Mouse (Mus musculus) limb, embryonic 14.5 days (tissue): Measurements from ENCODE around the gene Scfd2. TPM values are rescaled to one million over a fixed set of nuclear protein-coding genes. Genes with fewer than 3 reads are reported as not detected.

Experiments used
- ATAC-seq: fragments of 200-750 bp; cut with Nextera tagmentation; 2 replicates; pipeline ENCODE4 v1.8.0; 2017; ENCODE audit warnings: low read depth, moderate number of reproducible peaks, moderate TSS enrichment; ENCODE audit not compliant: low FRiP score
- DNase-seq: peaks from one replicate; pipeline ENCODE4 v3.0.0-alpha.2; 2015; ENCODE audit warnings: low spot score
- H3K27ac ChIP-seq: fragments of 300-500 bp; sonication (generic); replicated peaks from 2 replicates; pipeline ENCODE4 v1.5.1; 2014; ENCODE audit warnings: low read depth, mild to moderate bottlenecking, low read length, moderate library complexity, mixed read lengths
- H3K27me3 ChIP-seq: fragments of 300-500 bp; sonication (generic); 2 replicates; pipeline ENCODE4 v1.6.1; 2014; ENCODE audit warnings: low read length, mixed read lengths; ENCODE audit not compliant: control insufficient read depth, insufficient read depth
- H3K36me3 ChIP-seq: fragments of 300-500 bp; sonication (generic); 2 replicates; pipeline ENCODE4 v1.6.1; 2014; ENCODE audit warnings: mild to moderate bottlenecking, low read length, moderate library complexity, mixed read lengths; ENCODE audit not compliant: control insufficient read depth, insufficient read depth
- H3K4me1 ChIP-seq: fragments of 300-500 bp; sonication (generic); 2 replicates; pipeline ENCODE4 v1.6.1; 2014; ENCODE audit warnings: antibody characterized with exemption, low read length, mixed read lengths; ENCODE audit not compliant: control insufficient read depth, insufficient read depth
- H3K4me2 ChIP-seq: fragments of 300-500 bp; sonication (generic); replicated peaks from 2 replicates; pipeline ENCODE4 v1.6.1; 2014; ENCODE audit warnings: low read depth, mild to moderate bottlenecking, low read length, moderate library complexity; ENCODE audit not compliant: severe bottlenecking
- H3K4me3 ChIP-seq: fragments of 300-500 bp; sonication (generic); replicated peaks from 2 replicates; pipeline ENCODE4 v1.5.1; 2014; ENCODE audit warnings: low read length
- H3K9ac ChIP-seq: fragments of 300-500 bp; sonication (generic); 2 replicates; pipeline ENCODE4 v1.6.1; 2014; ENCODE audit warnings: mild to moderate bottlenecking, low read depth, low read length, moderate library complexity; ENCODE audit not compliant: severe bottlenecking
- H3K9me3 ChIP-seq: fragments of 300-500 bp; sonication (generic); 2 replicates; pipeline ENCODE4 v1.6.1; 2016; ENCODE audit warnings: low read length; ENCODE audit not compliant: control insufficient read depth
- POLR2A ChIP-seq: fragments of 200-500 bp; IDR thresholded peaks from 2 replicates; pipeline ENCODE4 v1.8.0; 2012; ENCODE audit warnings: inconsistent platforms, mild to moderate bottlenecking, moderate library complexity, borderline replicate concordance; ENCODE audit not compliant: insufficient read depth, insufficient read length; ENCODE audit errors: extremely low read depth
- WGBS: fragments of 180-500 bp; shearing (Covaris S2); extraction: QIAGEN DNeasy Blood & Tissue Kit; methylation state at CpG from one replicate; pipeline ENCODE4 v1.1.7; 2014; 5-methylcytosine and 5-hydroxymethylcytosine counted together
- polyA plus RNA-seq, 2 experiments: library from polyadenylated mRNA; depleted of rRNA in 1 of 2; stranded (reverse) in 1 of 2; unstranded in 1 of 2; fragments of >200 nt; fragmentation: Nextera tagmentation in 1 of 2; extraction: Ambion mirVana in 1 of 2; gene quantifications; 2 replicates each; pipeline versions ENCODE4 v1.2.1 to v1.2.3; 2012 to 2014

Gene Scfd2
- polyA plus RNA-seq, 2 experiments = 9.6 to 16.2 TPM

DNA sequence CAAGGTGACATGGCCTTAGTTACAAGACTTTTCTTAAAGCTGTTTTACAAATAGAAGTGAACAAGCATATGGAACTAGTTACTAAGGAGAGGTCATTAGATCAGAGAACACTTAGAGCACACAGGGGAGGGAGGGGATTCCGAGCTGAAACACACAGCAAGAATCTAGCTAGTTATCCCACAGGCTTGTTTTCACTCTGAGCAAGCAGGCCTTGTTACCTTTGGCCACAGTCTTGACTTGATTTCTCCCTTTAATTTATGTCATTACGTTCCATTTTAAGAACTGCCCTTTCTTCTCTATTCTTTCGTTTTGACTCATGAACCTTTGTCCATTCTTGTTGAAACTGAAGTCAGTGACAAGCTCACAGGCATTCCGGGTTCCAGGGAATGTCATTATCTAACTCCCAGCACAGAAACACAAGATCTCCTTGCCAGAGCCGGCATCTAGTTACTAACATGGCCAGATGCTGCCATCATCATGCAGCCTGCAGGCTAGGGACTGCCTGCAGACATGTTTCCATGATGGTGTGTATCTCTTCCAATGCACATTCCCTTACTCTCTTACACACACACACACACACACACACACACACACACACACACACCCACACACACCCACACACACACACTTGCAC is 263.7 kb downstream of the Scfd2 start:
- WGBS = 22% methylated on average over 5 of the region's 5 CpGs
- Histone ChIP-seq H3K36me3 (no peaks in the 10 kb centered on the region), H3K4me1 (peaks cover 40% of the 10 kb centered on the region), H3K4me3 (no peak overlapping the region), H3K9me3 (no peaks in the 10 kb centered on the region), H3K9ac (no peak overlapping the region), H3K27ac (peak overlapping the region; percentile 81), H3K4me2 (no peak overlapping the region), H3K27me3 (no peaks in the 10 kb centered on the region)
- no peak for TF ChIP-seq POLR2A
- peak; percentile 69; the same call in 1 of the 2 replicates for ATAC-seq
- DNase-seq = no peak

DNA sequence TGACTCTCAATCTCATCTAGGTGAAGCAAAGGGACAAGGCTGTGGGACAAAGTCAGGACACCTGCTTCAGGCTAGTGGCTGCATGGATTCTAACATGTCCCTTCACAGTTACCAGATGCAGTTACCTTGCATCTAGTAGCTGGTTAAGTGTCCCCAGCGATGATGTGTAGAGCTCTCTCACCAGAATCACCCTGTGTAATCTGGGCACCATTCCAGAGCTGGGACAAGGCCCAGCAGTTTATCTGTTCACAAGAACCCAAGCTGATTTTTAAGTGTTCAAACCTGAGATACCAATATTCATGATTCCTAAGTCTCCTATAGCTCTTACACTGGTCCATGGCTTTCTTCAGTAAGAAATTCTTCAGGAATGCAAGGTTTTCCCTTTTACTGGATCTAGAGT is 264.4 kb downstream of the Scfd2 start:
- no peak overlapping the region for H3K4me2 ChIP-seq
- no peak for TF ChIP-seq POLR2A
- no peaks in the 10 kb centered on the region for H3K27me3 ChIP-seq
- peak overlapping the region; percentile 81 for H3K27ac ChIP-seq
- no peak overlapping the region for H3K9ac ChIP-seq
- DNase-seq (no peak), ATAC-seq (no peak)
- H3K36me3 ChIP-seq = no peaks in the 10 kb centered on the region
- H3K4me1 ChIP-seq = peaks cover 38% of the 10 kb centered on the region
- WGBS = 59% methylated on average over 1 of the region's 1 CpGs
- H3K4me3 ChIP-seq = no peak overlapping the region
- H3K9me3 ChIP-seq = no peaks in the 10 kb centered on the region

DNA sequence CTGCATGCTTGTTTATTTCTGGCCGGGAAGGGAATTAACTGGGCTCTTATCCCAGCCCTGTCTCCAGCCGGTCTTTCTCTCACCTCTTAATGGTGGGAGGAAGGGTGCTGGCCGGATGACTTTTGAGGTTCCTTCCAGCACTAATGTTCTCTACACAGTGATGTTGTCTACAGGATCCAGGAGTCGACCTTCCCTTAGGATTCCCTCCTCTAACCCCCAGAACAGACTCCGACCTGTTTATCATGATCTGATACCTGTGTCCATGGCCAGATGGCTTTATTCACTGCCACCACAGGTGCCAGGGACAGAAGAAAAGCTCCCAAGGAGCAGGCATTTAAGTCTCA is 265.1 kb downstream of the Scfd2 start:
- no peaks in the 10 kb centered on the region for H3K36me3 ChIP-seq
- H3K4me3 ChIP-seq = no peak overlapping the region
- H3K4me2 ChIP-seq = no peak overlapping the region
- no peaks in the 10 kb centered on the region for H3K27me3 ChIP-seq
- no peak for TF ChIP-seq POLR2A
- H3K4me1 ChIP-seq = peaks cover 37% of the 10 kb centered on the region
- no peaks in the 10 kb centered on the region for H3K9me3 ChIP-seq
- no peak overlapping the region for H3K9ac ChIP-seq
- DNase-seq (no peak), ATAC-seq (peak; percentile 45)
- 23% methylated on average over 5 of the region's 5 CpGs for WGBS
- peak overlapping the region; percentile 81 for H3K27ac ChIP-seq

DNA sequence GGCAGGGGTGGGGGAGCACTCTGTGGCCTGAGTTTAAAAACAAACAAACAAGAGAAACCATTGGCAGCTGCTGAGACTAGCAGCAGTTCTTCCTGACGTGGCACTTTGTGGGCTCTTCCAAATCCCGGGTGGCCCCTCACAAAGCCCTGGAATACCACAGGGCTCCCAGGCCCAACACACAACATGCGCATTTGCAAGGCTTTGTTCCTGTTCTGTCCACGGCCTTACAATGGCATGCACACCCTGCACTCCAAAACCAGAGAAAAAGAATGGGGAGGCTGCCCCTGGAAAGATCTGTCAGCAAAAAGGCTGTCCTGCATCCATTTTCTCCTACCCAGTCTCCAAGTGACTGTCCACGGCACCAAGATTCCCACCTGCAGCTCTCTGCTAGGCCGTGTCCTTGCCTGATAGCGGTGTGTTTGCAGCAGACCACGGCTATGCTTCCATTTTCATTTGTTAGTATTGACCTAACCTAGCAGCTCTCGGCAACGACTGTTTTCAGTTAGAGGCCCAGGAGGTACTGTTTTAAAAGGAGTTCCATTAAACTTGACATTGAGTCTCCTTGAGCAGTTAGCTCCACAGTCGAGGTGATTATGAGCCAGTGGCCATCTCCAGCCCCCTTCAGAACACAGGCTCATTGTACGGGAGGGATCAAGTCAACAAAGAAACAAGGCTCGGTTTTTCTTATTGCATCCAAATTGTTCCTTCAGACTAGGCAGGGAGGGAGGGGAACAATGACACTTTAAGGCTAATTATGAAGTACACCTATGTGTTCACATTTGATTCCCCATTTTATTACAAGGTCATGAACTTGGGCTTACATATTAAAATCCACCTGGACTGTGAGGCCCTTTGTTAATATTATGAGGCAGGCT is 265.7 kb downstream of the Scfd2 start:
- H3K27me3 ChIP-seq = no peaks in the 10 kb centered on the region
- H3K9ac ChIP-seq = no peak overlapping the region
- 18% methylated on average over 13 of the region's 13 CpGs for WGBS
- peak overlapping the region; percentile 81 for H3K27ac ChIP-seq
- ATAC-seq (peak; percentile 46), DNase-seq (no peak)
- H3K4me1 ChIP-seq = peaks cover 42% of the 10 kb centered on the region
- no peak overlapping the region for H3K4me3 ChIP-seq
- TF ChIP-seq POLR2A = no peak
- no peak overlapping the region; the same call in 1 of the 2 replicates for H3K4me2 ChIP-seq
- H3K36me3 ChIP-seq = no peaks in the 10 kb centered on the region
- no peaks in the 10 kb centered on the region for H3K9me3 ChIP-seq

DNA sequence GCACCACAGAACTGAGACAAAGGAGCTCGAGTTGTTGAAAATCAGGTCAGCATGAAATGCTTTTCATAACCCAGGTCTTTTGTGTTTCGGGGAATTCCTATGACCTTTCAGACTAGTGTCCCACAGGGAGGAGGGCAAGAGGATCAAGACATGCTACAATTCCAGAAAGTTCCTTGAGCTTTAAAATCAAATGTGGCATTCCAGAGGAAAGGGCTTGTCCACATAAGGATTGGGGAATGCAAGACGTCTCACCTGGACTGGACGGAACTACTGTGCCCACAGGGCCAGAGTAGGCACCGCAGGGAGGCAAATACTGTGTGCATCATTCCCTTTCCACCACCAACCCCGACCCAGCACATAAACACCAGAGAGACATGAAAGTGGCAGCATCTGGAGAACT is 266.4 kb downstream of the Scfd2 start:
- no peaks in the 10 kb centered on the region for H3K36me3 ChIP-seq
- peaks cover 49% of the 10 kb centered on the region for H3K4me1 ChIP-seq
- H3K9ac ChIP-seq = no peak overlapping the region
- H3K4me2 ChIP-seq = no peak overlapping the region
- TF ChIP-seq POLR2A = no peak
- no peaks in the 10 kb centered on the region for H3K27me3 ChIP-seq
- H3K4me3 ChIP-seq = no peak overlapping the region
- H3K27ac ChIP-seq = peak overlapping the region; percentile 81
- no peaks in the 10 kb centered on the region for H3K9me3 ChIP-seq
- no peak for DNase-seq
- ATAC-seq = no peak
- WGBS = 46% methylated on average over 6 of the region's 6 CpGs
